Mouse (Mus musculus) kidney, postnatal 36 days (tissue): ENCODE measurements around the gene Mre11a.
A peak's percentile ranks its signal among the peaks of the same experiment; 100 is the strongest.

Experiments
- DNase-seq, 2 experiments: peaks; one replicate each; pipeline ENCODE4 v3.0.0; 2021 to 2022; ENCODE audit warnings: mixed read lengths in 2 of 2

The Mre11a gene

GRCm38 (mm10) chr9:14784039-14785002, at the start of gene Mre11a, which contains the start of gene Ankrd49:
Gene Mre11a (plus strand): TSS chr9:14784654.
Gene Ankrd49 (minus strand): TSS chr9:14784856.
- peak; percentile 94 to 97 for DNase-seq

GRCm38 (mm10) chr9:14739498-14740150, 44.8 kb upstream of the Mre11a start:
- no peak for DNase-seq

GRCm38 (mm10) chr9:14740151-14740924, 44.1 kb upstream of the Mre11a start, which contains the start of gene Piwil4:
Gene Piwil4 (minus strand): TSS chr9:14740733.
- no peak for DNase-seq

GRCm38 (mm10) chr9:14750901-14751502, 33.5 kb upstream of the Mre11a start:
- DNase-seq: no peak

GRCm38 (mm10) chr9:14751503-14752000, 32.9 kb upstream of the Mre11a start:
- peak in 1 of 2 experiments; percentile 39 for DNase-seq

GRCm38 (mm10) chr9:14752001-14752522, 32.4 kb upstream of the Mre11a start, which contains the start of gene Fut4:
Gene Fut4 (minus strand): TSS chr9:14752393.
- DNase-seq: peak; percentile 75 to 85

- DNase-seq: no peak
These were observed 30.5 kb upstream of the Mre11a start for GRCm38 (mm10) chr9:14753947-14754346.

- no peak for DNase-seq
These were observed 30.0 kb upstream of the Mre11a start for GRCm38 (mm10) chr9:14754469-14754868.

- no peak for DNase-seq
These were observed 25.9 kb upstream of the Mre11a start for GRCm38 (mm10) chr9:14758590-14758989.

- DNase-seq: no peak
These were observed 25.2 kb upstream of the Mre11a start for GRCm38 (mm10) chr9:14759261-14759660.

GRCm38 (mm10) chr9:14764765-14765164, 19.7 kb upstream of the Mre11a start:
- DNase-seq: peak; percentile 34 to 80

GRCm38 (mm10) chr9:14769811-14770210, 14.6 kb upstream of the Mre11a start:
- DNase-seq: no peak

- DNase-seq: no peak
These were observed 13.5 kb upstream of the Mre11a start, which contains the start of gene 1700012B09Rik for GRCm38 (mm10) chr9:14770803-14771471. Gene 1700012B09Rik (minus strand): TSS chr9:14771030.

GRCm38 (mm10) chr9:14772074-14772473, 12.4 kb upstream of the Mre11a start:
- no peak for DNase-seq

GRCm38 (mm10) chr9:14773813-14774212, 10.6 kb upstream of the Mre11a start:
- DNase-seq: no peak

GRCm38 (mm10) chr9:14778341-14778740, 6.1 kb upstream of the Mre11a start:
- peak in 1 of 2 experiments; percentile 3 for DNase-seq

- DNase-seq: no peak
These were observed 2.9 kb downstream of the Mre11a start for GRCm38 (mm10) chr9:14787356-14787755.

- no peak for DNase-seq
These were observed 21.3 kb downstream of the Mre11a start for GRCm38 (mm10) chr9:14805714-14806113.

- DNase-seq: no peak
These were observed 22.3 kb downstream of the Mre11a start for GRCm38 (mm10) chr9:14806786-14807185.

- DNase-seq: no peak
These were observed 25.7 kb downstream of the Mre11a start for GRCm38 (mm10) chr9:14810111-14810510.

- DNase-seq: no peak
These were observed 36.9 kb downstream of the Mre11a start for GRCm38 (mm10) chr9:14821396-14821795.
